Mouse (Mus musculus): ENCODE measurements around the gene A130010J15Rik. TPM values are rescaled to one million over a fixed set of nuclear protein-coding genes. Genes with fewer than 3 reads are reported as not detected.

The A130010J15Rik gene
- polyA plus RNA-seq, 1 experiment from 2014 or later: 16.5 TPM

GRCm38 (mm10) chr1:193138087-193138486 is 29.8 kb upstream of the A130010J15Rik start:
- Histone ChIP-seq H3K27me3 (no peaks in the 10 kb centered on the region), H3K9ac (no peak overlapping the region), H3K4me3 (no peak overlapping the region), H3K4me1 (peaks cover 15% of the 10 kb centered on the region), H3K4me2 (no peak overlapping the region), H3K27ac (0 out of 2 replicates have a peak overlapping the region, but pooled peaks have one; percentile 3), H3K9me3 (no peaks in the 10 kb centered on the region), H3K36me3 (no peaks in the 10 kb centered on the region)
- no peak for ATAC-seq (ENCODE audit: insufficient number of reproducible peaks, low FRiP score, low TSS enrichment, low read depth)
- WGBS: 30% methylated on average over 7 of the region's 7 CpGs

- ATAC-seq (ENCODE audit: insufficient number of reproducible peaks, low FRiP score, low TSS enrichment, low read depth): no peak
- Histone ChIP-seq H3K9me3 (no peaks in the 10 kb centered on the region), H3K27me3 (no peaks in the 10 kb centered on the region), H3K4me3 (no peak overlapping the region), H3K4me2 (no peak overlapping the region), H3K27ac (0 out of 2 replicates have a peak overlapping the region, but pooled peaks have one; percentile 3), H3K9ac (no peak overlapping the region), H3K4me1 (peaks cover 15% of the 10 kb centered on the region), H3K36me3 (no peaks in the 10 kb centered on the region)
- WGBS: 33% methylated on average over 3 of the region's 3 CpGs
Observed at GRCm38 (mm10) chr1:193138669-193139068, 29.2 kb upstream of the A130010J15Rik start.

- Histone ChIP-seq H3K27ac (peak overlapping the region; percentile 80), H3K27me3 (no peaks in the 10 kb centered on the region), H3K9me3 (no peaks in the 10 kb centered on the region), H3K9ac (no peak overlapping the region), H3K4me3 (no peak overlapping the region), H3K4me2 (no peak overlapping the region), H3K4me1 (peaks cover 15% of the 10 kb centered on the region), H3K36me3 (no peaks in the 10 kb centered on the region)
- 43% methylated on average over 7 of the region's 7 CpGs for WGBS
- ATAC-seq (ENCODE audit: insufficient number of reproducible peaks, low FRiP score, low TSS enrichment, low read depth): no peak; the same call in 1 of the 2 replicates
Observed at GRCm38 (mm10) chr1:193141118-193141517, 26.7 kb upstream of the A130010J15Rik start.

GRCm38 (mm10) chr1:193142517-193143062 is 25.3 kb upstream of the A130010J15Rik start:
- WGBS: 67% methylated on average over 8 of the region's 8 CpGs
- Histone ChIP-seq H3K4me3 (no peak overlapping the region), H3K9me3 (no peaks in the 10 kb centered on the region), H3K9ac (no peak overlapping the region), H3K36me3 (no peaks in the 10 kb centered on the region), H3K4me2 (no peak overlapping the region), H3K4me1 (peaks cover 15% of the 10 kb centered on the region), H3K27ac (no peak overlapping the region), H3K27me3 (no peaks in the 10 kb centered on the region)
- 0 out of 2 replicates have a peak, but pooled peaks have one; percentile 26 for ATAC-seq (ENCODE audit: insufficient number of reproducible peaks, low FRiP score, low TSS enrichment, low read depth)

- ATAC-seq (ENCODE audit: insufficient number of reproducible peaks, low FRiP score, low TSS enrichment, low read depth): no peak
- H3K27ac ChIP-seq: no peak overlapping the region
Observed at GRCm38 (mm10) chr1:193144516-193144915, 23.3 kb upstream of the A130010J15Rik start.

GRCm38 (mm10) chr1:193145101-193145500 is 22.7 kb upstream of the A130010J15Rik start:
- WGBS: 81% methylated on average over 4 of the region's 4 CpGs
- no peak overlapping the region for H3K27ac ChIP-seq
- H3K4me3 ChIP-seq: no peak overlapping the region
- H3K9me3 ChIP-seq: no peaks in the 10 kb centered on the region
- no peak overlapping the region for H3K9ac ChIP-seq
- 0 out of 2 replicates have a peak, but pooled peaks cover 5% of the 10 kb centered on the region for H3K4me1 ChIP-seq
- H3K27me3 ChIP-seq: 0 out of 2 replicates have a peak, but pooled peaks cover 2% of the 10 kb centered on the region
- no peak overlapping the region for H3K4me2 ChIP-seq
- no peaks in the 10 kb centered on the region for H3K36me3 ChIP-seq
- ATAC-seq (ENCODE audit: insufficient number of reproducible peaks, low FRiP score, low TSS enrichment, low read depth): no peak

More at GRCm38 (mm10) chr1:193144516-193144915, 23.3 kb upstream of the A130010J15Rik start:
- H3K4me1 ChIP-seq: 0 out of 2 replicates have a peak, but pooled peaks cover 5% of the 10 kb centered on the region
- H3K4me2 ChIP-seq: no peak overlapping the region
- no peak overlapping the region for H3K4me3 ChIP-seq
- H3K9me3 ChIP-seq: no peaks in the 10 kb centered on the region
- WGBS: 83% methylated on average over 6 of the region's 6 CpGs
- no peaks in the 10 kb centered on the region for H3K36me3 ChIP-seq
- no peak overlapping the region for H3K9ac ChIP-seq
- H3K27me3 ChIP-seq: 0 out of 2 replicates have a peak, but pooled peaks cover under 1% of the 10 kb centered on the region

GRCm38 (mm10) chr1:193146416-193146815 is 21.4 kb upstream of the A130010J15Rik start:
- 0 out of 2 replicates have a peak, but pooled peaks cover 2% of the 10 kb centered on the region for H3K27me3 ChIP-seq
- ATAC-seq (ENCODE audit: insufficient number of reproducible peaks, low FRiP score, low TSS enrichment, low read depth): no peak
- H3K4me3 ChIP-seq: no peak overlapping the region
- H3K27ac ChIP-seq: no peak overlapping the region
- H3K4me2 ChIP-seq: no peak overlapping the region
- H3K36me3 ChIP-seq: no peaks in the 10 kb centered on the region
- WGBS: 92% methylated on average over 1 of the region's 1 CpGs
- peaks cover 11% of the 10 kb centered on the region; the same call in 1 of the 2 replicates for H3K4me1 ChIP-seq
- H3K9ac ChIP-seq: no peak overlapping the region
- H3K9me3 ChIP-seq: no peaks in the 10 kb centered on the region

- H3K9ac ChIP-seq: no peak overlapping the region
- 53% methylated on average over 3 of the region's 3 CpGs for whole genome bisulfite sequencing
- H3K4me1 ChIP-seq: peaks cover 23% of the 10 kb centered on the region
- H3K27ac ChIP-seq: no peak overlapping the region
- peaks cover 16% of the 10 kb centered on the region for H3K27me3 ChIP-seq
- H3K4me2 ChIP-seq: no peak overlapping the region
- H3K4me3 ChIP-seq: no peak overlapping the region
- H3K9me3 ChIP-seq: no peaks in the 10 kb centered on the region
- ATAC-seq (ENCODE audit: insufficient number of reproducible peaks, low FRiP score, low TSS enrichment, low read depth): no peak
- H3K36me3 ChIP-seq: no peaks in the 10 kb centered on the region
Observed at GRCm38 (mm10) chr1:193149231-193149630, 18.6 kb upstream of the A130010J15Rik start.

GRCm38 (mm10) chr1:193151134-193151533 is 16.7 kb upstream of the A130010J15Rik start:
- H3K36me3 ChIP-seq: no peaks in the 10 kb centered on the region
- H3K9ac ChIP-seq: no peak overlapping the region
- no peak overlapping the region for H3K4me3 ChIP-seq
- 39% methylated on average over 7 of the region's 7 CpGs for WGBS
- no peaks in the 10 kb centered on the region for H3K9me3 ChIP-seq
- H3K4me2 ChIP-seq: no peak overlapping the region
- no peak overlapping the region for H3K27ac ChIP-seq
- peaks cover 23% of the 10 kb centered on the region for H3K4me1 ChIP-seq
- H3K27me3 ChIP-seq: peaks cover 22% of the 10 kb centered on the region
- 0 out of 2 replicates have a peak, but pooled peaks have one; percentile 10 for ATAC-seq (ENCODE audit: insufficient number of reproducible peaks, low FRiP score, low TSS enrichment, low read depth)

- Histone ChIP-seq H3K4me2 (peak within 1 kb of the TSS; percentile 67), H3K9me3 (no peaks in the 10 kb centered on the region), H3K36me3 (no peaks in the 10 kb centered on the region), H3K27me3 (peaks cover 22% of the 10 kb centered on the region), H3K9ac (peak within 1 kb of the TSS; percentile 26; the same call in 1 of the 2 replicates), H3K4me3 (peak within 1 kb of the TSS; percentile 45), H3K4me1 (peaks cover 35% of the 10 kb centered on the region), H3K27ac (peak within 1 kb of the TSS; percentile 40; the same call in 1 of the 2 replicates)
- WGBS: 1% methylated on average over 30 of the region's 30 CpGs
- ATAC-seq (ENCODE audit: insufficient number of reproducible peaks, low FRiP score, low TSS enrichment, low read depth): peak; percentile 84
Observed at GRCm38 (mm10) chr1:193152872-193153271, 15.0 kb upstream of the A130010J15Rik start, which contains the start of gene Irf6. TSS of gene Irf6 (plus strand) at chr1:193153111.

- Histone ChIP-seq H3K27ac (peak overlapping the region; percentile 40; the same call in 1 of the 2 replicates), H3K36me3 (no peaks in the 10 kb centered on the region), H3K9me3 (no peaks in the 10 kb centered on the region), H3K4me3 (peak overlapping the region; percentile 45), H3K4me2 (peak overlapping the region; percentile 67), H3K4me1 (peaks cover 35% of the 10 kb centered on the region), H3K9ac (peak overlapping the region; percentile 26; the same call in 1 of the 2 replicates), H3K27me3 (peaks cover 22% of the 10 kb centered on the region)
- 24% methylated on average over 16 of the region's 16 CpGs for WGBS
- no peak for ATAC-seq (ENCODE audit: insufficient number of reproducible peaks, low FRiP score, low TSS enrichment, low read depth)
Observed at GRCm38 (mm10) chr1:193153561-193153960, 14.3 kb upstream of the A130010J15Rik start.

- Histone ChIP-seq H3K4me3 (no peak overlapping the region), H3K9me3 (no peaks in the 10 kb centered on the region), H3K4me1 (peaks cover 36% of the 10 kb centered on the region), H3K27ac (peak overlapping the region; percentile 73), H3K9ac (no peak overlapping the region), H3K27me3 (peaks cover 20% of the 10 kb centered on the region), H3K4me2 (no peak overlapping the region), H3K36me3 (no peaks in the 10 kb centered on the region)
- WGBS: 65% methylated on average over 15 of the region's 15 CpGs
- ATAC-seq (ENCODE audit: insufficient number of reproducible peaks, low FRiP score, low TSS enrichment, low read depth): no peak
Observed at GRCm38 (mm10) chr1:193156316-193157110, 11.3 kb upstream of the A130010J15Rik start.

Measured in limb, embryonic 15.5 days (tissue).